Mouse (Mus musculus) cerebellum, adult 11 months (tissue): ENCODE measurements around the gene Cachd1.

Experiments
- DNase-seq: peaks from one replicate; pipeline ENCODE4 v3.0.0; 2022

Gene Cachd1

GRCm38 (mm10) chr4:100996060-100996651 lies 219.7 kb downstream of the Cachd1 start:
- no peak for DNase-seq

DNA sequence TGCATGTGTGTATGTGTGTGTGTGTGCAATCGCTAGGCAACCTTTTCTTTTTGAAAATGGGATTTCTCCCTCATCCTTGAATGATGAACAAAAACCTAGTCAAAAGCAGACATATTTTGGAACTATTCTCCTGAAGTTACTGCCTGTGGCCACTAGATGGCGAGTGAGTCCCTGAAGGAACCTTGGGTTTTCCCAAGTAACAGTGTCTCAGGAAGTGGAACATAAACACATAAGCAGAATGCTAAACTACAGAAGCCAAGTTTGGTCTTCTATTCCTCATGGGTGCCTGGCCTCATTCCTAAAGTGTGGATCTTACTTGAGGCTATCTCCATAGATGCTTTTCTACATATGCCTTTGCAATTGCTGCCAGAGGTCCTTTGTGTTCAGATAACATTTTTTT lies 221.7 kb downstream of the Cachd1 start:
- peak; percentile 32 for DNase-seq

DNA sequence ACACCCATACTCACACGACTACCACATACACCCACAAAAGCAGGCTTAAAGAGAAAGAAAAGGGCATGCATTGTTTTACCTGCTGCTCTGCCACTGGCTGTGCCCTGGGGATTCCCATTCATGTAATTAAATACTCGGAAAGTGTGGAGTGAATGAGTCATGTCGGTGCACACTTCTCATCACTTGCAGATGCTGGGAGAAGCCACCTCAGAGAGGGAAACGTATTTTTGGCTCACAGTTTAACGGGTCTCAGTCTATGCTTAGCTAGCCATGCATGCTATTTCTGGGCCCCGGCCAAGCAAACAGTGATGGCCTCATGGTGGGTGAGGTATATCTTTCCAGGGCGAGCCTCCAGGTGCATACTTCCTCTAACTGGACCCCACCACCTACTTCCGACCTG lies 222.4 kb downstream of the Cachd1 start:
- DNase-seq, result no peak

- no peak for DNase-seq
Measured at GRCm38 (mm10) chr4:101000622-101001021, 224.1 kb downstream of the Cachd1 start.

DNA sequence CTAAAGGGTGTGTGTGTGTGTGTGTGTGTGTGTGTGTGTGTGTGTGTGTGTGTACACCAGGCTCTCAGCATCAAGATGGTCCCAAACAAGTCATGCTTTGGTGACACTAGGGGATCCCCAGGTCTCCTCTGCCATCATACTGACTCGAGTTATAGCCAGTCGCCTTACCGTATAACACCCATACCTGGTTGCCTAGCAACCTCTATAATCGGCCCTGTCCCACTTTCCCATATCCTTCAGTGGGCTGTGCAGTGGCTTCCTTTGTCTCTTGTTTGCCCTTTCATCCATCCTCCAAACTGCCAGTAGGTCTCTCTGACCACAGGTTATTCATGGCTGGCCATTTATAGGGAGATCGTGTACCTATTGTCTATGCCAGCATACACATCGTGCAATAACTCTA lies 224.6 kb downstream of the Cachd1 start:
- no peak for DNase-seq

DNA sequence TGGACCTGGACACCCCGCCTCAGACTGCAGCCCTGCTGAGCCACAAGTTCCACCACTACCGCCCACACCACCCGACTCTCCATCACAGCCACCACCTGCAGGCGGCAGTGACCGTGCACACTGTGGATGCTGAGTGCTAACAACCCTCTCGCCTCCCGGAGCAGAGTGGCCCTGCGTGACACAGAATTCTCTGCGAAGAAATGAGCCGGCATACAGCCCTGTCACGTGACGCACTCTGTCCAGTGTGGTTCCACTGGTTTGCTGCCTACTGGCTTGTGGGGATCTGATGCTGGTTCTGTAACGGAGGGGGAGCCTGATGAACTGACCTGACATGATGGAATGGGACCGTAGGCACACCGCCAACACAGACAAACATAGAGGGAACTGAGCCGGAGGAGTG lies 226.5 kb downstream of the Cachd1 start:
- DNase-seq, result no peak

GRCm38 (mm10) chr4:101008362-101008769 lies 231.9 kb downstream of the Cachd1 start:
- no peak for DNase-seq

GRCm38 (mm10) chr4:101009092-101009491 lies 232.6 kb downstream of the Cachd1 start:
- no peak for DNase-seq

- DNase-seq, result no peak
Measured at GRCm38 (mm10) chr4:101017806-101018205, 241.3 kb downstream of the Cachd1 start.

DNA sequence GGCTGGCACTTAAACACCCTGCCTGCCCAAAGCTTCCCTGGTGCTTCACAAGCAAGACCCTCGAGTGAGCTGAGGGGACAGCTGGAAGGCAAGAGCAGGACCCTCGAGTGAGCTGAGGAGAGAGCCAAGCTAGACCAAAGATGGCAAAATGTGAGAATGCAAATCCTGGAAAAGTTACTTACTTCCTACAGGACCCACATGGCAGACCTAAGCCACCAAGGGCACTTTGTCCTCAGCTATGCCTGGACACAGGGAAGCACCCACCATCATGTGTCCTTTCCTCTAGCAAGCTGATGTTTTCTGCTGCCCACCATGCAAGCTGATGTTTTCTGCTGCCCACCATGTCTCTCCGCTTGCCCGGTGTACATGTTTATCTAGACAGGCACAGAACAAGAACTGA lies 244.1 kb downstream of the Cachd1 start, which contains the start of gene Gm10577:
TSS of gene Gm10577 (minus strand) at position 101 of the 400 bp plus-strand sequence.
- no peak for DNase-seq

DNA sequence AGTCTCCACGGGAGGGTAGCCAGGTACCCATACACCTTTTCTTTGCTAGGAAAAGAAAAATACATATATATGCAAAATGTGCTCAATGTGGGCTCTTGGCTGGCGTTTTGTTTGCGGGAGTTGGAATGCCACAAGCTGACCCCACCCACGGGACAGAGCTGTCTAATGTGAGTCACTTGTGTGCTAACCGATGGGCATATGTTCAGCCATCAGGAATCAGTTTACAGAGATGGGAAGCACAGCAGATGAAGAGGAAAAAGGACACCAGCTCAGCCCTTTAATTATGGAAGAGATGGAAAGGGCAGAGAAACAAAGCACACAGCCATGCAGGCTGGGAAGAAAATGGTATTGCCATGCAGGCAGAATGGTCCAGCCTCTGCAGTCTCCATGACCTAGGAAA lies 250.1 kb downstream of the Cachd1 start:
- no peak for DNase-seq

GRCm38 (mm10) chr4:101026995-101027394 lies 250.5 kb downstream of the Cachd1 start:
- DNase-seq, result no peak

DNA sequence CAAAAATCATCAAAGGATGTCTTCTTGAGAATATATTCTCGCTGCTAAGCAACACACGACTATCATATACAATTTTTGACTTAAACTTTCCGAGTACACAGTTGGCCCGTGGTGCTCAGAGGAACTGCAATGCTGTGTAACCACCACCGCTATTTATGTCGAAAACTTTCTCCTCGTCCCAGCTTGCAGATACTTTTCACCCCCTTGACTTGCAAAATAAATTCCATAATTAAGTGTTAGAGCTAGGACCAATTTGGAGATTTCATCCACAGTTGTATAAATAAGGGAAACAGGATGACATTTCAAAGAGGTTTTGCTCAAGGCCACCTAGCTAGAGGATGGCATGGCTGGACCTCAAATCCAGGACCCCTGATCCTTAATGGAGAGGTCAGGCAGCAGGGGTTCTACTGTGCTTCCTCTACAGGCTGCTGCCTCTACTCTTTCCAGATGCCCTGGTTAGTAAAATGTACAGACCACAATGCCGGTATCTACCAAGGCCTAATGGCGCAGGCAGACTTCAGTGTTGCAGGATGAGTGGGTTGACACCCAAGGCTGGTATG lies 251.5 kb downstream of the Cachd1 start:
- DNase-seq, result no peak

DNA sequence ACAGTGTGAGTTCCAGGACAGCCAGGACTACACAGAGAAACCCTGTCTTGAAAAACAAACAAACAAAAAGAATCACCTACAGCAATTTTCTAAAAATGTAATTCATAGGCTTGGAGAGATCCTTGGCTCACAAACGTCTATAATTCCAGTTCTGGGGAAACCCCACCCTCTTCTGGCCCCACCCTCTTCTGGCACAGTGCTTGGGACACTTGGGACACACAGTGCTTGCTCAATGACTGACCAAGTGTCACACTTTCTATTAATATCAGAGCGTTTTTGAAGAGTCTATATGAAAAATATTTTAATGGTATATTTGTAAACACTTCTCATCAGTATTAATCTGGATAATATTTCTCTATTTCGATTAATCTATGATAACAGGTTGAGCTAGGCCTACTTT lies 256.6 kb downstream of the Cachd1 start:
- no peak for DNase-seq

- DNase-seq, result no peak
Measured at GRCm38 (mm10) chr4:101035131-101035530, 258.7 kb downstream of the Cachd1 start.

- no peak for DNase-seq
Measured at GRCm38 (mm10) chr4:101037156-101037555, 260.7 kb downstream of the Cachd1 start.

- no peak for DNase-seq
Measured at GRCm38 (mm10) chr4:101043691-101044090, 267.2 kb downstream of the Cachd1 start.

GRCm38 (mm10) chr4:101044149-101044548 lies 267.7 kb downstream of the Cachd1 start:
- DNase-seq, result no peak

DNA sequence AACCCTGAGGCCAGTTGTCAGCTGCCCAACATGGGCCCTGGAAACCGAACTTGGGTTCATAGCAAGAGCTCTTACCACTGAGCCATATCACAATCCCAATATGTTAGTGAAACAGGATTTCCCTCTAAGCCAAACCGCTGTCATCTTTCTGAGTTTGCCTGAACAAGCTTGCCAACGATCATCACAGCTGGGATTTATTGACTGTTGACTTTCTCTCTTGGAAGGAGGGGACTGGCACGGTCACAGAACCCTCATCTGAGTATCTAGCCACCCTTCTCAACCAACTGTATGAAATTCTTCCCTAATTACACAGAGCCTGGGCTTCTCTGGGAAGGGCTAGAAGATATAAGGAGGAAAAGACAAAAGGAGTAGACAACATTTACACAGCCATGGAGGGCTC lies 270.1 kb downstream of the Cachd1 start:
- no peak for DNase-seq

DNA sequence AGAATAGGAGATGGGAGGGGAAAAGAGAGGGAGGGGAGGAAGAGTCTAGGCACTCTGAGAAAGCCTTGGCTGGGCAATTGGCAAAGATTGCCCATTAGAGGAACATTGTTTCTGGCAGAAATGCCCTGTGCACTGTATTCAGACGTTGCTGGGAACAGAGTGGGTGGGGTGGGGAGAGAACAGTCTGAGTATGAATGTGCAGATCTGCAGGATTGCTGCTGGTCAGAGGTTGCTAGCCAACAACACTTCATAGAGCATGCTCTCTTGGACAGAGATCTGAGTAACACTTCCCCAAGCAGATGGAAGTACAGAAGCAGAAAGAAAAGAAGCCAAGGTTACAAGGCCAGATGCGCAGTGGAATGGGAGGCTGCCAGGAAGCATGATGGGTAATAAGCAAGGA lies 285.7 kb downstream of the Cachd1 start:
- DNase-seq, result no peak

DNA sequence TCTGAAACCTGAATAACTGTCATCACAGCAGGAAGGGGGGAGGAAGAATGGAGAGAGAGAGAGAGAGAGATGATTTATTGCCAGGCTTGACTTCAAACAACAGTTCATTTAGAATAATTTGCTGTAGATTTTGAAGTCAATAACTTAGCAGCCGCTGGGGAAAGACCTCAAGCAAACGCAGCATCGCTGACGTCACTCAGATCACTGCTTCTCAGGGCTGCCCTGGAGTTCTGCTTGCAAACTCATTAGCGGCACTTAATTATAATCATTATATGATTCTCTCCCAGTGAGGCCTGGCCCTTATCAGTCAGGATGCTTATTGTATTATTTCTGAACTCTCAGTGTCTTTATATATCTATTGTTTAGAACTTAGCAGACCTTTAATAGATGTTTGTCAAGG lies 289.9 kb downstream of the Cachd1 start:
- DNase-seq, result no peak

- DNase-seq, result peak; percentile 26
Measured at GRCm38 (mm10) chr4:101068786-101069153, 292.3 kb downstream of the Cachd1 start, which contains the start of gene Raver2. Gene Raver2 (plus strand): TSS chr4:101068983.

DNA sequence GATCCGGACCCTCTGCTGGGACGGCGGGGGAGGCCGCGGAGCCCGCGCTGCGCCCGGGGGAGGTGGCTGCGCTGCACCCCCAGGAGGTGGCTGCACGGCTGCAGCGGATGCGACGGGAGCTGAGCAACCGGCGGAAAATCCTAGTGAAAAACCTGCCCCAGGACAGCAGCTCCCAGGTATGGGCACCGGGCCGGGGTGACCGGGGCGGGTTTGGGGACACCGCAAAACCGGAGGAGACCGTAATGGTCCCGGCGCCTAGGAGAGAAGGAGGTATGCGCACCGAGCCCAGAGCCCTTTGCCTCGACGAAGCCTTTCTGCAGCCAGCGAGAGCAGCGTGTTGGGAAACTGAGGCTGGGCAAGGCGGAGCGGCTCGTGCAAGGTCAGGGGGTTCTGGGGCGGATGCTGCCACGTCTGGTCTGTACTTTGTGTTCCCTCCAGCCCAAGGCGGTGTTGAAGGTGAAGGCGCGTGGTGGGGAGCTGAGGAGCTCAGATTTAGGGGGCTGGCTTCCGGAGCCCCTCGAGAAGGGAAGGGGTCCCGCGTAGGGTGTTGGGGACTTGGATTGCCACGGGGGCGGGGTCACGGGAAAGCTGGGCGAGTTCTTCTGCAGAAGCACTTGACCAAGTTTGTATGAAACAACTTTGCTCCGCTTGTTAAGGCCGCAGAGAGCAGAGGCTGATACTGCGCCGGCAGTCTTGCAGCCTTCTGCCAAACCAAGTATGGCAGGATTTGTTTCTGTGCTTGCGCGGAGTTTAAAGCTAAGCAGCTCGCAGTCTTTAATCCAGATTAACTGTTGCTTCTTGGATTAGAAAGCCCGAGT lies 292.9 kb downstream of the Cachd1 start:
- DNase-seq, result no peak

DNA sequence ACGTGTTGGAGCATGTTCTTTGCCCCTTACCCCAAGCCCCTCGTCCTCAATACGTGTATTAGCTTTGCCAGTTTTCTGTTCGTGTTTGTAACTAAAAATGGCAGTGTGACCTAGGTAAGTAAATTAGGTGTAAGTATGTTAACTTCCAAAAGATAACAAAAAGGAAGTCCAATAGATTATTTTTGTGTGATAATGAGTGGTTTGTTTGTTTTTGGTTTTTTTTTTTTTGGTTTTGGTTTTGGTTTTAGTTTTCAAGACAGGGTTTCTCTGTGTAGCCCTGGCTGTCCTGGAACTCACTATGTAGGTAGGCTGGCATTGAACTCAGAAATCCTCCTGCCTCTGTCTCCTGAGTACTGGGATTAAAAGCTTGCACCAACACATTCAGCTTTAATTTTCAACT lies 295.1 kb downstream of the Cachd1 start:
- no peak for DNase-seq
